Mouse (Mus musculus): ENCODE measurements around the gene Proser2. TPM values are rescaled to one million over a fixed set of nuclear protein-coding genes. Genes with fewer than 3 reads are reported as not detected.

Proser2 gene
- polyA plus RNA-seq, 1 experiment from 2014 or later, result 11.0 TPM

DNA sequence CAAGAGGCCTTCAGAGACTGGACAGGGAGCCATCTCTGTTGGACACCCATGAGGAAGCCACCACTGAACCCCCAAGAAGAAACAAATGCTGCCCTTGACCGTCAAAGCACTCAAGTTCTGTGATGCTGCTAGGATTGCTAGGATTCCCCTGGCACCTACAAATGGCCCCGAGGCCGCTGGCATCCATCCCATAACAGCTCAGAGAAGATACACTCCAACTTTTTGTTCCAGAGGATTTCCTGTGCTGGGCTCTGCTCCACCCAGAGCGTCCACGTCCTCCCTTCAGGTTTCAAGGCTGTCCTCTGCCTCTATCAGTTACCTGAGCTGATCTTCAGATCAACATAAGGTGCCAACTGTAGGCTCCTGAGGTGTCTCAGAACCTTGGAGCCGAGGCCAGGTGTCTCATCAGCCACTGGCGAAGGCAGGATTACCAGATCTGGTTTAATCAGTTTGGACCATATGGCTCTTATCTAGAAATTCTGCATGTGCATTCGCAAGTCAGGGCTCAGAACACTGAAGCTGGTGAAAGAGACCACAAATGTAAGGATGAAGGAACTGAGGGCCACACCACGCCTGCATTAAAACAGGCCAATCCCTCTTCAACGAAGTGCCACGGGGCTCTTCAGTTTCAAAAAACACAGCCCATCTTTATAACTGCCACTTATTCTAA, 1.7 kb downstream of the Proser2 start:
- ATAC-seq (ENCODE audit: extremely low read depth, insufficient number of reproducible peaks, low FRiP score, low TSS enrichment), result no peak
- Histone ChIP-seq H3K4me1 (peaks cover 21% of the 10 kb centered on the region), H3K4me3 (peak overlapping the region; percentile 84), H3K27ac (replicated peaks) (no peak overlapping the region), H3K9me3 (no peaks in the 10 kb centered on the region), H3K36me3 (no peaks in the 10 kb centered on the region), H3K9ac (no peak overlapping the region), H3K27me3 (replicated peaks) (0 out of 2 replicates have a peak, but pooled peaks cover 6% of the 10 kb centered on the region), H3K4me2 (peak overlapping the region; percentile 90)
- 63% methylated on average over 11 of the region's 11 CpGs for WGBS

DNA sequence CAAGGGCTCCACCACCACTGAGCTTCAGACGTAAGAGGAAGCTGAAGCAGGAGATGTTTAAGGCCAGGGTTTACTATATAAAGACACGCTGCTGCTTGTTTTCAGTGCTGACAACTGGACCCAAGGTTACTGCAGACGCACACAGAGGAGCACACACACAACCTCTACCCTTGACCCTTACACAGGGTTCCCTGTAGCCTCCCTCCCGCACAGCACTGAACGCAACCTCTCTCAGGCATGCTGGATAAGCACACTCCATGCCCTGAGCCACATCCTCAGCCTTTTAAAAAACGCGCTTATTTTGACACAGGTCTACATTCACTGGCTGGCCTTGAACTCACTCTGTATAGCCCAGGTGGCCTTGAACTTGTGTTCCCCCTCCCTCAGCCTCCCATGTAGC, 7.0 kb downstream of the Proser2 start:
- ATAC-seq (ENCODE audit: extremely low read depth, insufficient number of reproducible peaks, low FRiP score, low TSS enrichment), result no peak
- Histone ChIP-seq H3K27ac (replicated peaks) (no peak overlapping the region), H3K4me2 (no peak overlapping the region), H3K9ac (no peak overlapping the region), H3K4me3 (no peak overlapping the region), H3K9me3 (no peaks in the 10 kb centered on the region), H3K36me3 (no peaks in the 10 kb centered on the region), H3K4me1 (peaks cover 23% of the 10 kb centered on the region), H3K27me3 (replicated peaks) (no peaks in the 10 kb centered on the region)
- 72% methylated on average over 7 of the region's 7 CpGs for WGBS

DNA sequence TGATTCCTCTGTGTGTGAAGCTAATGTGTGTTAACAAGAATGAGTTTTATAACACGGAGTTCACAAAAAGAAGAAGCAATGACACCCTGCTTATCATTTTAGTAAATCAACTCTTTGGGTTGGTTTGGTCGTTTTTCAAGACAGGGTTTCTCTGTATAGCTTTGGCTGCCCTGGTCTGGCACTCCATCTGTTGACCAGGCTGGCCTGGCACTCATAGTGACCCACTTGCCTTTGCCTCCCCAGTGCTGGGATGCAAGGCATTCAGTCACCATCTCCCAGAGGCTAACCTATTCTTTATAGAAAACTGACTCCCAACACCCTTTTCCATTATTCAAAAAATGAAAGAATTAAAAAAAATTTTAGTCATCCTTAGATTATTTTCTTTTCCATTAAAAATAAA, 8.9 kb downstream of the Proser2 start:
- Histone ChIP-seq H3K27me3 (replicated peaks) (no peaks in the 10 kb centered on the region), H3K9me3 (no peaks in the 10 kb centered on the region), H3K4me3 (no peak overlapping the region), H3K4me1 (peaks cover 20% of the 10 kb centered on the region), H3K9ac (no peak overlapping the region), H3K27ac (replicated peaks) (no peak overlapping the region), H3K36me3 (no peaks in the 10 kb centered on the region), H3K4me2 (no peak overlapping the region)
- WGBS, result 76% methylated on average over 2 of the region's 2 CpGs
- no peak for ATAC-seq (ENCODE audit: extremely low read depth, insufficient number of reproducible peaks, low FRiP score, low TSS enrichment)

DNA sequence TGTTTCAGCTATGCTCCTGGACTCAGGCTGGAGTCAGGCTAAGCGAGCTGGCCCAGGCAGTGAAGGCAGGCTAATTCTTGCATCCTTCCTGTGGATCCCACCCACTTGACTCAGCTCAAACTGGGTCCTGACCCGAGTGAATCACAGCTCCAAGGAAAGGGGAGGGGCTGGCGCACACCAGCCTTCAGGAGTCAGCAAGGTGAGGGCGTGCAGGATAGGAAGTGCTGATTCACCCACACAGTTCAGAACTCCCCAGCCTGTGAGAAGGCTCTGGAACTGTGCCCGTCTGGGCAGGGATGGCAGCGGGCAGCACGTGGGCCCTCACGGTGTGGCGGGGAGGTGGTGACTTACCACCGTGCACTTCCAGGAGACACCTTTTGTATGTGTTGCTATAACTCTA, 11.8 kb downstream of the Proser2 start:
- Histone ChIP-seq H3K36me3 (no peaks in the 10 kb centered on the region), H3K9ac (no peak overlapping the region), H3K27me3 (replicated peaks) (no peaks in the 10 kb centered on the region), H3K4me3 (no peak overlapping the region), H3K9me3 (no peaks in the 10 kb centered on the region), H3K4me1 (peaks cover 15% of the 10 kb centered on the region), H3K27ac (replicated peaks) (no peak overlapping the region), H3K4me2 (no peak overlapping the region)
- WGBS, result 65% methylated on average over 10 of the region's 10 CpGs
- no peak for ATAC-seq (ENCODE audit: extremely low read depth, insufficient number of reproducible peaks, low FRiP score, low TSS enrichment)

DNA sequence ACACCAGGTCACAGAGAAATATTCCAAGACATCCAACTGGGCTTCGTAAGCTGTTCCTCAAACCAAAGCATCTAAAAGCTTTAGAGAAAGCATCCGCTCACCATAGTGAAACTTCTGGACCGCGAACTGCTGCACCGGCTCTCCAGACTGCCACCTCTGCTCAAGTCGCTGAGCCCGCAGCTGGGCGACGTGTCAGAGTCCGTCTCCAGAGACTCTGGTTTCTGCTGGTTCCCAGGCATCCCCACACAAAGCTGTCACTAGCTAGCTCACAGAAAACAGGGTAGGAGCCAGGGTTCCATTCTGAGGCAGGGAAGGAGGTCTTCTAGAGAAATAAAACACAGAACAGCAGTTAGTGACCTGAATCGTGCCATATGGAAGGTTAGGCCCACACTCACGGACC, 16.2 kb downstream of the Proser2 start:
- H3K27ac ChIP-seq (replicated peaks), result no peak overlapping the region
- WGBS, result 84% methylated on average over 12 of the region's 12 CpGs
- H3K27me3 ChIP-seq (replicated peaks), result no peaks in the 10 kb centered on the region
- no peaks in the 10 kb centered on the region for H3K9me3 ChIP-seq
- H3K4me2 ChIP-seq, result no peak overlapping the region
- no peak for ATAC-seq (ENCODE audit: extremely low read depth, insufficient number of reproducible peaks, low FRiP score, low TSS enrichment)
- no peak overlapping the region for H3K4me3 ChIP-seq
- no peaks in the 10 kb centered on the region for H3K36me3 ChIP-seq
- H3K4me1 ChIP-seq, result peaks cover 11% of the 10 kb centered on the region
- H3K9ac ChIP-seq, result no peak overlapping the region

DNA sequence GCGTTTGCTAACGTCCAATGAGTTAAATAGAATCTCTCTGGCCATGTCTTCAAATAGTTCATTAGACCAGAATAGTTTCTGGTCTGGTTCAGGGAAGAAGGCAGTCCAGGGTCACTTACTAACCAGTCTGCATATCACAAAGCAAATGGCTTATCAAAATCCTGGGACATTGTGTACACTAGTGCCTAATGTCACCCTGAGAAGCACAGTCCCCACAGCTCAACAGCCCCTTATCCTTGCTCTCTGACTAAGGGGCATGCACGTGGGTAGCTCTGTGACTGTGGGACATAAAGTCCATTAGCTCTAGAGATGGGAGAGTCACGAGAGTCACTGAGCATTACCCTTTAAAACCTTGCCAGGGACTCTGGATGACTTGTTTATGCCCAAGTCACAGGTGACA, 17.4 kb downstream of the Proser2 start:
- Histone ChIP-seq H3K4me3 (no peak overlapping the region), H3K27ac (replicated peaks) (no peak overlapping the region), H3K9me3 (no peaks in the 10 kb centered on the region), H3K4me2 (no peak overlapping the region), H3K36me3 (peaks cover 4% of the 10 kb centered on the region; the same call in 1 of the 2 replicates), H3K4me1 (0 out of 2 replicates have a peak, but pooled peaks cover 3% of the 10 kb centered on the region), H3K27me3 (replicated peaks) (no peaks in the 10 kb centered on the region), H3K9ac (no peak overlapping the region)
- WGBS, result 69% methylated on average over 4 of the region's 4 CpGs
- ATAC-seq (ENCODE audit: extremely low read depth, insufficient number of reproducible peaks, low FRiP score, low TSS enrichment), result no peak

DNA sequence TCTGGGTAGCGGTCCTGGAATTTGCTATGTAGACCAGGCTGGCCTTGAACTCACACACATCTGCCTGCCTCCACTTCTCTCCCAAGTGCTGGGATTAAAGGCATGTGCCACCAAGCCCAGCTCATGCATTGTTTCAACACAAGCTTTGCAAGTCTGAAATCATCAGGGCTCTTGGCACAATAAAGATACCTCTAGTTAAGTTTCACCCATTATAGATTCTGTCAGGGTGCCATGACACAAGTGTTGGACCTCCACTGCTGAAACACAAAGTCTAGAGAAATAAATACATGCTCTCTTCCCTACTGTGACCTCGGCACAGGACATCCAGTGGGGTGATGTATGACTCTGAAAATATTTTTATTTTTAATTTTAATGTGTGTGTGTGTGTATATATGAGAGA, 24.6 kb downstream of the Proser2 start:
- no peak overlapping the region for H3K27ac ChIP-seq (replicated peaks)
- peaks cover 19% of the 10 kb centered on the region for H3K36me3 ChIP-seq
- no peak overlapping the region for H3K4me3 ChIP-seq
- H3K9me3 ChIP-seq, result no peaks in the 10 kb centered on the region
- 88% methylated on average over 2 of the region's 2 CpGs for WGBS
- no peak overlapping the region for H3K9ac ChIP-seq
- H3K4me1 ChIP-seq, result peaks cover 8% of the 10 kb centered on the region
- no peak for ATAC-seq (ENCODE audit: extremely low read depth, insufficient number of reproducible peaks, low FRiP score, low TSS enrichment)
- H3K4me2 ChIP-seq, result no peak overlapping the region
- H3K27me3 ChIP-seq (replicated peaks), result peaks cover 12% of the 10 kb centered on the region

DNA sequence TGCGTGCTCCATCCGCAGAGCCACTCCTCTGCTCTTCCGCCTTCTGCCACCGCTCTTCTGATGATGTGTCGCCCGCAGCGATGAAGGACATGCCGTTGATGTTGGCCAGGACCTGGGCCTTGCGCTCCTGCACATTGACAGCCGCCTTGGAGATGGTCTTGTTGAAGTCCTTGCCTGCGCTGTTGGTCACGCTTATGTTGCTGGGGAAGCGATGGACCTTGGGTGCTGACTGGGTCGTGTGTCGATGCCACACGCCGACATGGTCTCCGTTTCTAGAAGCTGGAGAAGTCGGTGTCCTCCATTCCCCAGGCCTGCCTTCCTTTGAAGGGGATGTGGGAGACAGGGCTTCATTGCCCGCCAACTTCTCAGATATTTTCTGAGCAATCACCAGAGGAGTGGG, 29.3 kb downstream of the Proser2 start:
- peaks cover 12% of the 10 kb centered on the region for H3K27me3 ChIP-seq (replicated peaks)
- H3K9me3 ChIP-seq, result no peaks in the 10 kb centered on the region
- peak overlapping the region; percentile 52 for H3K4me3 ChIP-seq
- H3K9ac ChIP-seq, result peak overlapping the region; percentile 78
- peaks cover 48% of the 10 kb centered on the region for H3K4me1 ChIP-seq
- WGBS, result 27% methylated on average over 20 of the region's 20 CpGs
- H3K36me3 ChIP-seq, result peaks cover 9% of the 10 kb centered on the region
- H3K27ac ChIP-seq (replicated peaks), result peak overlapping the region; percentile 93
- ATAC-seq (ENCODE audit: extremely low read depth, insufficient number of reproducible peaks, low FRiP score, low TSS enrichment), result no peak
- peak overlapping the region; percentile 80 for H3K4me2 ChIP-seq

DNA sequence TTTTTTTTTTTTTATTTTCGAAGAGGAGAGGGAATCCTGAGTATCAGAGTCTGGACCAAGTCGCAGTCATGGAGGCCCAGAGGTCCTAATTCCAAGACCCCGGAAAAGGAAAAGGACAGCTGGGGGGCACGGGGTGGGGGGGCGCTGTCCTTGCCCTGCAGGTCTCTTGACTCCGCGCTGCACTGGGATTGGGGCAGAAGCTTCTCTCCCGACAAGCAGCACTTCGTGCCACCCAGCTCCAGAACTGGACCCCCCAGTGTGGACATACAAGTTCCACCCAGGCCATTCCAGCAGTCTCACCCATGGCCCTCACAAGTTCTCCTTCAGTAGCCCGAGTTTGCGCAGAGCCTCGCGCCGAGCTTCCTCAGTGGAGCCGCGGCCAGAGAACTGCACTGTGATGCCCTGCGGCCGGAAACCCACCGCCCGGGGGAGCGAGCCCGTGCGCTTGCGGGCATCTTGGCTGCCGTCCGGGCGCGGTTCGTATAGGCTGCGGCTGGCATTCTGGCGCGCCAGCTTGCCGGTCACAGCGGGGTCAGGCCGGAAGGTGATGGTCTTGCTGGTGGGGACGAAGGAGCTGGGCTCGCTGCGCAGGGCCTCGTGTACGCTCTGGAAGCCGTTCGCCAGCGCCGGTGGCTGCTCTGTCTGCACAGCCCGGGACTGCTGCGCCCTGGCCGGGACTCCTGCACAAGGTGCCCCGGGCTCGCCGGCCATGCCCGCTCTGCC, 29.8 kb downstream of the Proser2 start:
- 6% methylated on average over 51 of the region's 51 CpGs for WGBS
- Histone ChIP-seq H3K4me1 (peaks cover 48% of the 10 kb centered on the region), H3K4me2 (peak overlapping the region; percentile 80), H3K36me3 (peaks cover 9% of the 10 kb centered on the region), H3K27me3 (replicated peaks) (peaks cover 12% of the 10 kb centered on the region), H3K9me3 (no peaks in the 10 kb centered on the region), H3K4me3 (peak overlapping the region; percentile 52), H3K27ac (replicated peaks) (peak overlapping the region; percentile 93), H3K9ac (peak overlapping the region; percentile 78)
- ATAC-seq (ENCODE audit: extremely low read depth, insufficient number of reproducible peaks, low FRiP score, low TSS enrichment), result peak; percentile 59; the same call in 1 of the 2 replicates

DNA sequence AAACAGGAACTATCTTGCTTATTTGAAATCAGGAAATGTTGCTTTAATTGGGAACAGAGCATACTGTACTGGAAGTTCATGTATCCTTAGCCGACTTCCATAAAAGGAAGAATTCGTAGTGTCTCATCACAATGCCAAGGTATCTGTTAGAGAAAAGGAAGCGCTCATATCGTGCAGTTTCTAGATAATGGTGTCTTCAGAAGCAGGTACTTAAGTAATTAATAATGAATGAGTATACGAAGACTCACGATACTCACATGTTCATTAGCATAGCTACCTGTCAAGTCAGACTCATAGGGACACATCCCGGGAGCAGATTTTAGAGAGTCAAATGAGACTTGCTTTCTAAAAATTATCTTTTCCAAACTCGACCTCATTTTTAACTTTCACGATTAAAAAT, 30.6 kb downstream of the Proser2 start:
- H3K27me3 ChIP-seq (replicated peaks), result peaks cover 12% of the 10 kb centered on the region
- peaks cover 9% of the 10 kb centered on the region for H3K36me3 ChIP-seq
- no peaks in the 10 kb centered on the region for H3K9me3 ChIP-seq
- peak overlapping the region; percentile 27 for H3K4me2 ChIP-seq
- ATAC-seq (ENCODE audit: extremely low read depth, insufficient number of reproducible peaks, low FRiP score, low TSS enrichment), result no peak
- H3K4me1 ChIP-seq, result peaks cover 48% of the 10 kb centered on the region
- H3K27ac ChIP-seq (replicated peaks), result peak overlapping the region; percentile 93
- H3K9ac ChIP-seq, result peak overlapping the region; percentile 55; the same call in 1 of the 2 replicates
- no peak overlapping the region for H3K4me3 ChIP-seq
- 53% methylated on average over 9 of the region's 9 CpGs for WGBS

DNA sequence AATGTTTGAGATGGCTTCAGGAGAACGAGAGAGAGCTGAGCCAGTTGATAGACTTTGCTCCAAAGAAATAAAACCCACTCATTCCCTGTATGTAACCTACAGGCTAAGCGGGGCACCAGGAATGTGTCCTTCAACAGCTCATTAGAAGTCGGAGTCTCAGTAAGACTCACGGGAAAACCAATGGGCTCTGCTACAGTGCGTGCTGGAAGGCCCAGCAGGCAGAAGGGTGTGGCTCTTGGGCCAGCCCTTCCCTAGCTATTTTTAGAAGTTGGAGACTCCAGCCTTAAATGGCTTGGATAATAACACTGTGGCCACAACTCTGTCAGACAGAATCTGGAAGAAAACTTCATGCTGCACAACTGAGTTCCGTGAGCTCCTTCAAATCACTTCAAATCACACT, 31.1 kb downstream of the Proser2 start:
- peak overlapping the region; percentile 93 for H3K27ac ChIP-seq (replicated peaks)
- H3K9ac ChIP-seq, result 0 out of 2 replicates have a peak overlapping the region, but pooled peaks have one; percentile 55
- 8% methylated on average over 6 of the region's 6 CpGs for WGBS
- peak overlapping the region; percentile 27 for H3K4me2 ChIP-seq
- peaks cover 9% of the 10 kb centered on the region for H3K36me3 ChIP-seq
- no peaks in the 10 kb centered on the region for H3K9me3 ChIP-seq
- no peak overlapping the region for H3K4me3 ChIP-seq
- peak; percentile 80; the same call in 1 of the 2 replicates for ATAC-seq (ENCODE audit: extremely low read depth, insufficient number of reproducible peaks, low FRiP score, low TSS enrichment)
- H3K27me3 ChIP-seq (replicated peaks), result peaks cover 12% of the 10 kb centered on the region
- H3K4me1 ChIP-seq, result peaks cover 48% of the 10 kb centered on the region
